Mouse (Mus musculus) midbrain, embryonic 12.5 days (tissue): Measurements from ENCODE around the gene Carnmt1. TPM values are rescaled to one million over a fixed set of nuclear protein-coding genes. Genes with fewer than 3 reads are reported as not detected.
A peak's percentile ranks its signal among the peaks of the same experiment; 100 is the strongest.
"Not testable (repeated sequence)": the region's sequence is repeated elsewhere in the genome, so short reads cannot be mapped to it uniquely, and the experiment has no call there.

ENCODE experiments used
- ATAC-seq: fragments of 200-750 bp; cut with Nextera tagmentation; 2 replicates; pipeline ENCODE4 v1.8.0; 2017; ENCODE audit warnings: low read depth, moderate TSS enrichment, moderate library complexity; ENCODE audit not compliant: low FRiP score
- H3K27ac ChIP-seq: fragments of 300-500 bp; sonication (generic); replicated peaks from 2 replicates; pipeline ENCODE4 v1.5.1; 2016; ENCODE audit warnings: mild to moderate bottlenecking
- H3K27me3 ChIP-seq: fragments of 300-500 bp; sonication (generic); 2 replicates; pipeline ENCODE4 v1.6.1; 2016; ENCODE audit warnings: mild to moderate bottlenecking
- H3K36me3 ChIP-seq: fragments of 300-500 bp; sonication (generic); 2 replicates; pipeline ENCODE4 v1.6.1; 2016
- H3K4me1 ChIP-seq: fragments of 300-500 bp; sonication (generic); 2 replicates; pipeline ENCODE4 v1.6.1; 2016
- H3K4me2 ChIP-seq: fragments of 300-500 bp; sonication (generic); replicated peaks from 2 replicates; pipeline ENCODE4 v1.6.1; 2016; ENCODE audit warnings: mild to moderate bottlenecking, moderate library complexity
- H3K4me3 ChIP-seq: fragments of 300-500 bp; sonication (generic); 2 replicates; pipeline ENCODE4 v1.5.1; 2016; ENCODE audit warnings: mild to moderate bottlenecking
- H3K9ac ChIP-seq: fragments of 300-500 bp; sonication (generic); replicated peaks from 2 replicates; pipeline ENCODE4 v1.6.1; 2016; ENCODE audit warnings: mild to moderate bottlenecking, moderate library complexity
- H3K9me3 ChIP-seq: fragments of 300-500 bp; sonication (generic); 2 replicates; pipeline ENCODE4 v1.6.1; 2016; ENCODE audit warnings: mild to moderate bottlenecking
- WGBS: fragments of 180-500 bp; shearing (Covaris S2); methylation state at CpG from one replicate; pipeline ENCODE4 v1.1.7; 2016; 5-methylcytosine and 5-hydroxymethylcytosine counted together
- polyA plus RNA-seq: library from polyadenylated mRNA; unstranded; fragments of >200 nt; fragmentation: Nextera tagmentation; extraction: Ambion mirVana; gene quantifications from 2 replicates; pipeline ENCODE4 v1.2.1, GENCODE M21; 2016

The Carnmt1 gene
- polyA plus RNA-seq, 1 experiment from 2014 or later = 25.3 TPM

DNA sequence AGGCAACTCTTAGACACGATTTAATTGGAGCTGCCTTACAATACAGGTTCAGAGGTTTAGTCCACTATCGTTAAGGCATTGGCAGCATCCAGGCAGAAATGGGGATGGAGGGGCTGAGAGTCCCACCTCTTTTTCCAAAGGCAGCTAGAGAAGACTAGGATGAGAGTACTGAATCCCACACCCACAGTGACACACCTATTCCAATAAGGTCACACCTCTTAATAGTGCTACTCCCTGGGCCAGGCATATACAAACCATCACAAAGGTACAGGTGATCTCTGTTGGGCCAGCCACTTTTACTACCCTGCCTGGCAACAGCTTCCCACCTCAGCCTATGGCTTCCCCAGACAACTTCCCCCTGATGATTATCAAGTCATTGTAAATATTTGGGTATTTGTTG lies 22.2 kb downstream of the Carnmt1 start:
- Histone ChIP-seq H3K27me3 (no peaks in the 10 kb centered on the region), H3K4me2 (no peak overlapping the region), H3K9ac (no peak overlapping the region), H3K36me3 (peaks cover 9% of the 10 kb centered on the region), H3K9me3 (no peaks in the 10 kb centered on the region), H3K4me1 (no peaks in the 10 kb centered on the region), H3K4me3 (no peak overlapping the region), H3K27ac (no peak overlapping the region)
- 95% methylated on average over 2 of the region's 2 CpGs for WGBS
- ATAC-seq = no peak

DNA sequence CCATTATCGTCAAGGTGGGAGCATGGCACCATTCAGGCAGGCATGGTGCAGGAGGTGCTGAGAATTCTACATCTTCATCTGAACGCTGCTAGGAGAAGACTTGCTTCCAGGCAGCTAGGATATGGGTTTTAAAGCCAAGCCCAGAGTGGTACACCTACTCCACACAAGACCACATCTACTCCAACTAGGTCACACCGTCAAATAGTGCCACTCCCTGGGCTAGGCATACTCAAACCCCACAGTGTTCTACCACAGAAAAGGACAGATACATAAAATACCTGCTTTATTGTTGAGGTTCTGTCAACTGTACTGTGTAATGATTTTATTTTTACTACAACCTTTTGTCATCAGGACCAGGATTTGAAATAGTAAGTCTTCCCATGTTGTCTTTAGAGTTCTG lies 24.6 kb downstream of the Carnmt1 start:
- Histone ChIP-seq H3K4me1 (no peaks in the 10 kb centered on the region), H3K4me2 (no peak overlapping the region), H3K36me3 (peaks cover 9% of the 10 kb centered on the region), H3K27ac (no peak overlapping the region), H3K4me3 (no peak overlapping the region), H3K9ac (no peak overlapping the region), H3K27me3 (no peaks in the 10 kb centered on the region), H3K9me3 (no peaks in the 10 kb centered on the region)
- 93% methylated on average over 3 of the region's 3 CpGs for WGBS
- no peak for ATAC-seq

DNA sequence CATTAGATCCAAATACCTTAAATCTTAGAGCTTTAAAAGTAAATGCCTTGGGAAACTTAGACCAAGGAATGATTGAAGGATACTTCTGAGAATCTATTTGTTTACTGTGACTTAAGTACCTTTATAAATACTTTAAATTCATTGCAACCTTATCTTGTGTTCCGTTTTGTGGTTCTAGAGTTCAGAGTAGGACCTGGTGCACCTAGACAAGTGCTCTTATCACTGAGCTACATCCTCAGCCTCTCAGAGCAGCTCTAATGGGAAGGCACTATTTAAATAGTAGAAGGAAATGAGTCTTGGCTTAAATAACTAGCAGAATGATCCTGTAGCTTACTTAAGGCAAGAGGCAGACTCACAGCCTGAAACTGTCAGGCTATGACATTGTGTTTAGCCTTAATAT lies 25.0 kb downstream of the Carnmt1 start:
- no peak overlapping the region for H3K4me3 ChIP-seq
- no peak for ATAC-seq
- WGBS = 91% methylated on average over 1 of the region's 1 CpGs
- H3K27ac ChIP-seq = no peak overlapping the region
- H3K9ac ChIP-seq = no peak overlapping the region
- no peak overlapping the region for H3K4me2 ChIP-seq
- no peaks in the 10 kb centered on the region for H3K9me3 ChIP-seq
- H3K27me3 ChIP-seq = no peaks in the 10 kb centered on the region
- peaks cover 9% of the 10 kb centered on the region for H3K36me3 ChIP-seq
- no peaks in the 10 kb centered on the region for H3K4me1 ChIP-seq

DNA sequence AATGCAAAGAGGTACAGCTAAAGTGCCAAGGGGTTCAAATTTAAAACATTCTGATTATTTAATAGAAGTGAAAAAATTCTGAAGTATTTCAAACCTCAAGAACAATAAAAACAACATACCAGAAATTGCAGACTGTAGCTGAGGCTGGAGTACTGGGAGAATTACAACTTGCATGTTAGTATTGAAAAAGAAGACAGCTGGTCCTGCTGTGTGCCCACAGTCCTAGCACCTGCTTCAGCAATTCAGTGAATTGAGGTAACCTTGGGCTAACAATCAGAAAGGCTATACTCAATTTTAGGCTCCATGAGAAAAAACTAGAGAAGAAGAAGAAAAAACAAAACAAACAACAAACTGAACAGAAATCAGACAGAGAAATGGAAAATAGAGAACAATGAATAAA lies 37.5 kb downstream of the Carnmt1 start:
- H3K27ac ChIP-seq = no peak overlapping the region
- no peaks in the 10 kb centered on the region for H3K4me1 ChIP-seq
- no peaks in the 10 kb centered on the region for H3K27me3 ChIP-seq
- H3K4me3 ChIP-seq = no peak overlapping the region
- ATAC-seq = no peak
- H3K9ac ChIP-seq = no peak overlapping the region
- H3K9me3 ChIP-seq = no peaks in the 10 kb centered on the region
- no peaks in the 10 kb centered on the region for H3K36me3 ChIP-seq
- H3K4me2 ChIP-seq = no peak overlapping the region

DNA sequence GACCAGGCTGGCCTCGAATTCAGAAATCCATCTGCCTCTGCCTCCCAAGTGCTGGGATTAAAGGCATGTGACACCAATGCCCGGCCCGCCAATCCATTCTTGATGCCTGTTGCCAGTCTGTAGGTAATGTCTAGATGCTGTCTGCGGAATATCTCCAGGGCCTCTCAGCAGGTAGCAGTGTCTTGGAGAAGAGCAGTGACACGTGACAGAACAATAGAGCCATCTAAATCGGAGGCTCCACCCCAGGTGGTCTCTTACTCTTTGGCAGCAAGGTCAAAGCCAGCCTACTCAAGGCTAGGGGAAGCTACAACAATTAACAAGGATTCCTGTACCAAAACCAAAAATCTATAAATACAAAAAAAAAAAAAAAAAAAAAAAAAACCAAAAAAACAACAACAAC lies 40.3 kb downstream of the Carnmt1 start:
- Histone ChIP-seq H3K4me1 (peaks cover 19% of the 10 kb centered on the region), H3K4me3 (no peak overlapping the region), H3K9me3 (no peaks in the 10 kb centered on the region), H3K4me2 (no peak overlapping the region), H3K27me3 (no peaks in the 10 kb centered on the region), H3K9ac (no peak overlapping the region), H3K27ac (no peak overlapping the region), H3K36me3 (no peaks in the 10 kb centered on the region)
- 56% methylated on average over 6 of the region's 6 CpGs for WGBS
- ATAC-seq = no peak

DNA sequence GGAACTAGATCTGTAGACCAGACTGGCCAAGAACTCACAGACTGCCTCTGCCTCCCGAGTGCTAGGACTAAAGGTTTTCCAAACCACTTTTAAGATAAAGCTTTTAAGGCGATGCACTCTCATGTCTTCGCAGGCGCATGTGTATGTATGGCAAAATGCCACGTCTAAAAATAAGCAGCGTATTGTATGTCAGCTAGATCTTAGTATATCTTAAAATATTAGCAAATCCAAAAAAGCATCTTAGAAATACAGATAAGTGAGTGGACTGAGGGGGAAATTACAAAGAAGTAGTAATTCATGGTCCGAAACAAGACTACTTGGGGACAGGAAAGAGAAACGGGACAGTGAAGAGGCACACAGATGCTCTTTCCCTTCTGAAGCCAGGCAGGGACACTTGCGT lies 41.0 kb downstream of the Carnmt1 start:
- H3K9ac ChIP-seq = no peak overlapping the region
- no peak for ATAC-seq
- no peaks in the 10 kb centered on the region for H3K36me3 ChIP-seq
- no peak overlapping the region for H3K4me3 ChIP-seq
- H3K27ac ChIP-seq = no peak overlapping the region
- H3K27me3 ChIP-seq = no peaks in the 10 kb centered on the region
- H3K4me1 ChIP-seq = peaks cover 19% of the 10 kb centered on the region
- H3K4me2 ChIP-seq = no peak overlapping the region
- 94% methylated on average over 9 of the region's 9 CpGs for WGBS
- no peaks in the 10 kb centered on the region for H3K9me3 ChIP-seq

DNA sequence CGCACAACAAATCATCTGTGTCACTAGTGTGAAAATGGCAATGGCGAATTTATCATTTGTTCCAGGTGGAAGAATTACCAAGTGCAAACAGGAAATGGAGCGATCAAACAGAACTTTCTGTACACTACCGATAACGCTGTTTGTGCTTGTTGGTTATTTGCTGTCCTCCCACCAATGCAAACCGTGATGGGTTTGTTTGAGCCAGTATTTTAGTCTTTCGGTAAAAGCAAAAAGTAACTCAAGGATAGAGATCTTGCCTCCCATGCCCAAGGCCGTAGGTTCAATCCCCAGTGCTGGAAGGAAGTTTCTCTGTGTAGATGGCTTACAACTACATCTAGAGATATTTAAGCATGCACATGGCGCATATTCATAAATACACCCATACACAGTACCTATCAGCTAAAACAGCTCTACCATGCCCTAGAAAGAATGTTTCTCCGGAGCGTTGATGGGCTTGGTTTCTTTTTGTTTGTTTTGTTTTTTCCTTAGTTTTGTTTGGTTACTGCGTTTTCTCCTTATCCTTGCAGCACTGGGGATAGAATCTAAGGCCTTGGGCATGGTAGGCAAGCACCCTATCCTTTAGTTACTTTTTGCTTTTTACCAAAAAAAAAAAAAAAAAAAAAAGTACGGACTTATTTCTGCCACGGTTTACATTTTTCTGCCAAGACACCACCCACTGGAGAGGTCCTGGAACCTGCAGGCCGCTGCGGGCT lies 41.7 kb downstream of the Carnmt1 start:
- Histone ChIP-seq H3K27ac (peak overlapping the region; percentile 93), H3K36me3 (no peaks in the 10 kb centered on the region), H3K4me3 (peak overlapping the region; percentile 94), H3K9ac (peak overlapping the region; percentile 87), H3K27me3 (no peaks in the 10 kb centered on the region), H3K4me2 (peak overlapping the region; percentile 51), H3K4me1 (peaks cover 19% of the 10 kb centered on the region), H3K9me3 (no peaks in the 10 kb centered on the region)
- no peak for ATAC-seq
- 60% methylated on average over 16 of the region's 16 CpGs for WGBS

DNA sequence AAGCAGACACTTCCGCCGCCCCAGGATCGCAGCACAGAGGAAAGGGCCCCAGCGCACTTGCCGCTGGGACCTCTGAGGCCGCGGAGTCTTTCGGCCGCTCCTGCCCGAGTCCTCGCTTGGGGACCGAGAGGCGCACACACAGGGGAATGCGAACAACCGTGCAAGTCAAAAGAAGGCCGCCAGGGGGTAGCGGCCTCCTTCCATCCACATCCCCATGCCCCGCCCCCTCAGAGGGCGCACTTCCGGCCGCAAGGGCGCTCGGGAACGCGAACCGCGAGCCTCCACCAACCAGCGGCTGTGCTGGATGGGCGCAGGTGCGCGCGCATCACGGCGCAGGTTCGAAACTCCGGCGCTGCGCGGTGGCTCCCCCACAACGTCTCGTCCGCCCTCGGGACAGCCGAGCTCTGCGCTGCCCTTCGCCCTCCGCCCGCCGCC lies 42.3 kb downstream of the Carnmt1 start, which contains the start of gene D030056L22Rik:
D030056L22Rik (plus strand) TSS at position 328 of the 435 bp plus-strand sequence.
- WGBS = under 1% methylated on average over 42 of the region's 49 CpGs

DNA sequence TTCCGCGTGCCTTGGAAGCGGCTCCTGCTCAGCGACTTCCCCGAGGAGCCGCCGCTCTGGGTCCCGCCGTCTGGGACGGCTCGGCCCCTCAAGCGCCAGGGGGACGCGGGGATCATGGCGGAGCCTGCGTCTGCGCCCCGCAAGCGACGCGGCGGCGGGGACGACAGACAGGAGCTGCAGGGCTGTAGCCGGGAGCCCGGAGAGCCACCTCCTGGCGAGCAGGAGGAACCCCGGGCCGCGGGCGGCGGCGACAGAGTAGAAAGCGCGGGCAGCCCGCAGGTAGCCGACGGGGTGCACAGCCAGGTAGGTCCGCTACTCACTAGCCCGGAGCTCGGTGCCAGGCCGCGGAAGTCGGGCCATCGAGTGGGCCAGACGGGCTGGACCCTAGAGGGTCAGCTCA lies 42.8 kb downstream of the Carnmt1 start:
- under 1% methylated on average over 46 of the region's 46 CpGs for WGBS
- peak overlapping the region; percentile 93 for H3K27ac ChIP-seq
- peak overlapping the region; percentile 86 for H3K4me2 ChIP-seq

More for the DNA sequence above, 42.3 kb downstream of the Carnmt1 start, which contains the start of gene D030056L22Rik:
- H3K9ac ChIP-seq = peak within 1 kb of the TSS; percentile 87
- peaks cover 2% of the 10 kb centered on the region; the same call in 1 of the 2 replicates for H3K36me3 ChIP-seq
- no peaks in the 10 kb centered on the region for H3K9me3 ChIP-seq
- peak within 1 kb of the TSS; percentile 86 for H3K4me2 ChIP-seq
- ATAC-seq = peak; percentile 98
- H3K4me1 ChIP-seq = peaks cover 19% of the 10 kb centered on the region
- H3K27ac ChIP-seq = peak within 1 kb of the TSS; percentile 93
- no peaks in the 10 kb centered on the region for H3K27me3 ChIP-seq
- peak within 1 kb of the TSS; percentile 94 for H3K4me3 ChIP-seq

DNA sequence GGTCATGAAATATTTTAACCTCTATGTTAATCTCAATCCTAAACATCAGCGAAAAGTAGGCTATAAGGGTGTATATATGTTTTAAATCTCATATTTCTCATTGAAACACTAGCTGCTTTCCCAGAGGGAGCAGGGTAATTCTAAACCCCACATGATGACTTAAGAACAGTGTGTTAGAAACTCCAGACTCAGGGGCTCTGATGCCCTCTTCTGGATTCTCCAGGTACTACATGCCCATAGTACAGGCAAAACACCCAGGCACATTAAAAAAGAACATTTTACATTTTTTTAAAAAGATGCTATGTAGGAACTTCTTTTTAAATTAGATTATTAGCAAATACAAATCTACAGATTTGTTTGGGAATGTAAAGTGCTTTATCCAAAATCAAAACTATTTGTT lies 45.8 kb downstream of the Carnmt1 start:
- H3K4me1 ChIP-seq = peaks cover 19% of the 10 kb centered on the region
- no peak overlapping the region for H3K4me3 ChIP-seq
- ATAC-seq = no peak
- no peak overlapping the region for H3K9ac ChIP-seq
- H3K27me3 ChIP-seq = no peaks in the 10 kb centered on the region
- H3K9me3 ChIP-seq = no peaks in the 10 kb centered on the region
- H3K36me3 ChIP-seq = peaks cover 15% of the 10 kb centered on the region; the same call in 1 of the 2 replicates
- H3K27ac ChIP-seq = no peak overlapping the region
- H3K4me2 ChIP-seq = no peak overlapping the region
- WGBS = 42% methylated on average over 1 of the region's 1 CpGs

More for the DNA sequence above, 42.8 kb downstream of the Carnmt1 start:
- H3K9me3 ChIP-seq, H3K27me3 ChIP-seq, H3K36me3 ChIP-seq: not testable (repeated sequence)
- Histone ChIP-seq H3K4me1 (peaks cover 19% of the 10 kb centered on the region), H3K4me3 (peak overlapping the region; percentile 94), H3K9ac (peak overlapping the region; percentile 87)
- peak; percentile 81 for ATAC-seq

DNA sequence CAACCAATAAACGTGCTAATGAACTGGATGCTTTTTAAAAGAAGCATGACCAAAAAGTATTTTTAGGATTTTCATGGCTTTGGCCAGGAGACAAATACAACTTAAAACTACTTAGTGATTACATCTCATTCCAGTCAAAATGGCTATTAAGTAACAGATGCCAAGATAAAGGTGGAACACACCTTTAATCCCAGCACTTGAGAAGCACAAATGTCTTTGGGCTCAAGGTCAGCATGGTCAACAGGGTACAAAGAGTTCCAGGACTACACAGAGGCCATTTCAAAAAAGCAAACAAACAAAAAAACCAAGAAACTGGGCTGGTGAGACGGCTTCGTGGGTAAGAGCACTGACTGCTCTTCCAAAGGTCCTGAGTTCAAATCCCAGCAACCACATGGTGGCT lies 49.8 kb downstream of the Carnmt1 start:
- Histone ChIP-seq H3K27ac (no peak overlapping the region), H3K27me3 (no peaks in the 10 kb centered on the region), H3K36me3 (peaks cover 15% of the 10 kb centered on the region; the same call in 1 of the 2 replicates), H3K9ac (no peak overlapping the region), H3K4me1 (peaks cover 3% of the 10 kb centered on the region), H3K4me3 (no peak overlapping the region), H3K4me2 (no peak overlapping the region), H3K9me3 (no peaks in the 10 kb centered on the region)
- ATAC-seq = no peak
- 99% methylated on average over 3 of the region's 3 CpGs for WGBS

DNA sequence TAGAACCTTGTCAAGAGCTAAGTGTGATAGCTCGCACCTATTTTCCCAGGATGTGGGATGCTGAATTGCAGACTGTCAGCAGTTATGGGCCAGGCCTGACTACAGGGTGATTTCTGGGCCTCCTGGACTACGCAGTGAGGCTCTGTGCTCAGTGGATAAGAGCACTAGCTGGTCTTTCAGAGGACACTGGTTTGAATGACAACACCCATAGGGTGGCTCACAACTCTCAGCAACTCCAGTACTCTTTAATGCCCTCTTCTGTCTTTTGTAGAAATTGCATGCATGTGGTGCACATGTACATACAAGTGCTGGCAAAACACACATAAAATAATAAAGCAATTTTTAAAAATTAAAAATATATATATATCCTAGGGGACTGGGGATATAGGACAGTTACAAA lies 54.6 kb downstream of the Carnmt1 start:
- H3K4me2 ChIP-seq = no peak overlapping the region
- 87% methylated on average over 2 of the region's 2 CpGs for WGBS
- H3K4me3 ChIP-seq = no peak overlapping the region
- no peaks in the 10 kb centered on the region for H3K27me3 ChIP-seq
- H3K36me3 ChIP-seq = no peaks in the 10 kb centered on the region
- no peak for ATAC-seq
- no peak overlapping the region for H3K27ac ChIP-seq
- no peaks in the 10 kb centered on the region for H3K4me1 ChIP-seq
- H3K9ac ChIP-seq = no peak overlapping the region
- H3K9me3 ChIP-seq = no peaks in the 10 kb centered on the region

DNA sequence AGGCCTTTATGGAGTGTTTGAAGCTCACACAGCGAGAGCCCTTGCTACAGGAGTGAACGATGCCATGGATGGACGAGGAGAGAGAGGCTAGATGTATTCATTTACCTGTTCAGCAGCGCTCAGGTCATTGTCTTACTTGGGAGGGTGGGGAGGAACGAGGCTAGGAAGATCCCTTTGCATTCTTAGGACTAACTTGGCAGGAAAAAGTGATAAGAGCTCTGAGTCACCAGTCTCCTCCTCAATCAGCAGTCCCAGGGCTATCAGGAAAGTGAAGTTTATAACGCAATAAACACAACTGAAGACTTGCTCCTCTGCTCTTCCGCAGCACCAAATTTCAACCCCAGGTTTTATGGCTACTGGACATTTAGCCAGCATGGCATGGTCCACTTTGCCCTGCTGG lies 59.7 kb downstream of the Carnmt1 start:
- 79% methylated on average over 7 of the region's 7 CpGs for WGBS
- no peaks in the 10 kb centered on the region for H3K4me1 ChIP-seq
- no peak overlapping the region for H3K9ac ChIP-seq
- no peaks in the 10 kb centered on the region for H3K27me3 ChIP-seq
- no peak overlapping the region for H3K27ac ChIP-seq
- no peak for ATAC-seq
- H3K9me3 ChIP-seq = no peaks in the 10 kb centered on the region
- H3K36me3 ChIP-seq = no peaks in the 10 kb centered on the region
- H3K4me3 ChIP-seq = no peak overlapping the region
- H3K4me2 ChIP-seq = no peak overlapping the region
